Mouse (Mus musculus): Measurements from ENCODE around the gene Kcnk7.

- TF ChIP-seq POLR2A (IDR thresholded peaks at IDR 0.05; ENCODE audit: borderline replicate concordance, control insufficient read depth, low read depth, low read length) (no peak), CTCF (IDR thresholded peaks at IDR 0.05; ENCODE audit: control insufficient read depth, insufficient read depth, low read length) (no peak)
Observed at GRCm38 (mm10) chr19:5749476-5749875, 45.3 kb downstream of the Kcnk7 start.

All from bone marrow, adult 2 months (tissue).